Mouse (Mus musculus): Measurements from ENCODE around the gene Slit1. TPM values are rescaled to one million over a fixed set of nuclear protein-coding genes. Genes with fewer than 3 reads are reported as not detected.

Slit1 gene
- total RNA-seq (2021) = 10 to 100 TPM; 46.4 to 49.8 TPM

DNA sequence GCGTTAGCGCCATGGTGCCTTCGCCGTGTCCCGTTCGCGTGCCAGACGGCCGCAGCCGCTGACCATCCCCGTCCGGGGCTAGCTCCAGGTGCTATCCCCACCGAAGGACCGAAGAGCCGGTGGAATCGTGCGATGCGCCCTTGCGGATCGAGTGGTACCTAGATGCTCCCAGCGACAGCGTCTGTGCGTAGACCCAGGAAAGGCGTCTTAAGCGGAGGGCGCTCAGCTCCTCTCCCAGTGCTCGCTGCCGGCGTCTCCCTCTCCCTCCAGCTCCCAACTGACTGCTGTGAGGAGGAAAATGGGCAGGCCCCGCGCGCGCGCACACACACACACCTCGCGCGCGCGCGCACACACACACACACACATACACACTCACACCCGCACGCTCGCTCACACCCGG, at the start of gene Slit1:
Gene Slit1, minus strand, starts transcription at position 270 of the 400 bp plus-strand sequence.
- intact Hi-C loops (cut with DNase I) = loop anchor here (5.0 kb wide), 1 partner anchor 46 kb away; no protein-coding TSS in a partner anchor
- peak; percentile 73 to 79 for DNase-seq (ENCODE audit: low spot score in 2 of 2)

- DNase-seq (ENCODE audit: low spot score in 2 of 2) = no peak
- intact Hi-C loops (cut with DNase I) = no loop called here
Measured at GRCm38 (mm10) chr19:41792934-41793486, 49.5 kb upstream of the Slit1 start.

- intact Hi-C loops (cut with DNase I) = no loop called here
- no peak for DNase-seq (ENCODE audit: low spot score in 2 of 2)
Measured at GRCm38 (mm10) chr19:41791384-41791783, 47.9 kb upstream of the Slit1 start.

- intact Hi-C loops (cut with DNase I) = no loop called here
Measured at GRCm38 (mm10) chr19:41789110-41789961, 45.9 kb upstream of the Slit1 start.

GRCm38 (mm10) chr19:41786896-41787295, 43.4 kb upstream of the Slit1 start:
- intact Hi-C loops (cut with DNase I) = no loop called here

More at GRCm38 (mm10) chr19:41789110-41789961, 45.9 kb upstream of the Slit1 start:
- no peak for DNase-seq (ENCODE audit: low spot score in 2 of 2)

GRCm38 (mm10) chr19:41777514-41777913, 34.0 kb upstream of the Slit1 start:
- no peak for DNase-seq (ENCODE audit: low spot score in 2 of 2)
- intact Hi-C loops (cut with DNase I) = no loop called here

More at GRCm38 (mm10) chr19:41786896-41787295, 43.4 kb upstream of the Slit1 start:
- no peak for DNase-seq (ENCODE audit: low spot score in 2 of 2)

GRCm38 (mm10) chr19:41768711-41769110, 25.2 kb upstream of the Slit1 start:
- no peak for DNase-seq (ENCODE audit: low spot score in 2 of 2)
- intact Hi-C loops (cut with DNase I) = no loop called here

GRCm38 (mm10) chr19:41766628-41767027, 23.2 kb upstream of the Slit1 start:
- DNase-seq (ENCODE audit: low spot score in 2 of 2) = no peak
- intact Hi-C loops (cut with DNase I) = no loop called here

- intact Hi-C loops (cut with DNase I) = loop anchor here (1.0 to 5.0 kb wide), 4 partner anchors 108 to 677 kb away; no protein-coding TSS in a partner anchor
- peak; percentile 93 to 96 for DNase-seq (ENCODE audit: low spot score in 2 of 2)
Measured at GRCm38 (mm10) chr19:41763870-41764660, 20.6 kb upstream of the Slit1 start.

GRCm38 (mm10) chr19:41761529-41761928, 18.1 kb upstream of the Slit1 start:
- DNase-seq (ENCODE audit: low spot score in 2 of 2) = peak in 1 of 2 experiments; percentile 17
- intact Hi-C loops (cut with DNase I) = loop anchor here (2.0 to 5.0 kb wide), 2 partner anchors 115 to 674 kb away; no protein-coding TSS in a partner anchor

- DNase-seq (ENCODE audit: low spot score in 2 of 2) = no peak
- intact Hi-C loops (cut with DNase I) = loop anchor here (2.0 to 5.0 kb wide), 2 partner anchors 113 to 672 kb away; no protein-coding TSS in a partner anchor
Measured at GRCm38 (mm10) chr19:41759765-41760164, 16.3 kb upstream of the Slit1 start.

DNA sequence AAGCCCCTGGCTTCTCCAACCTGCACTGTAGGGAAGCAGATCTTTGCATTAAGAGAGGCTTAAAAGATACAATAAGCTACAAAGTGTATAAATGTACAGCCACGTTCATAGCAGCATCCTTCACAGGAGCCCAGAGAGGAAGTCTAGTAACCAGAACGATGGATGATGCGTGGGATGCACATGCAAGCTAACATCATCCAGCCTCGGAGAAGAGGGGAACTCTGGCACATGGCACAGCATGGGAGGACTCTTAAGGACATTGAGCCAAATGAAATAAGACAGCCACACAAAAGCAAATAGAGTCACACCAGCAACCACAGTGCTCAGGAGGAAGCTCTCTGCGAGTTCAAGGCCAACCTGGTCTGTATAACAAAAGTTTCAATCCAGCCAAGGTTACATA, 15.8 kb upstream of the Slit1 start:
- DNase-seq (ENCODE audit: low spot score in 2 of 2) = peak in 1 of 2 experiments; percentile 69
- intact Hi-C loops (cut with DNase I) = no loop called here

- no peak for DNase-seq (ENCODE audit: low spot score in 2 of 2)
- intact Hi-C loops (cut with DNase I) = no loop called here
Measured at GRCm38 (mm10) chr19:41754760-41755159, 11.3 kb upstream of the Slit1 start.

DNA sequence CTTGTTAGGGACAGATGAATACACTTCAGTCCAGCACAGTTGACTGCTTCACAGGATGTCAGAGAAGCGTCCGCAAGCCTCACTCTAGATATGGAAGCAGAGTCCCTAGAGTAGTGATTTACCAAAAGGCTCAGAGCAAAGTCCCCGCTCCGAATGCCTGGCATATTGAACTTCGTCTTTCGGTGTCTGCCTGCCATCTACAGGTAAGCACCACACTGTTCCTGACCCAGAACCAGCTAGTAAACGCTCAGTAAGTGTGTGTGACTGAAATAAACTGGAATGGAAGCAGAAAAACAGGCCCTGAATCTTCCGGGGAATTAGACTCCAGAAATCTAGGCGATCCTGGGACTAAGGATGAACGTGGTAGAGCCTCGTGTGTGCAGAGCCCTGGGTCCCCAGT, 8.4 kb upstream of the Slit1 start:
- DNase-seq (ENCODE audit: low spot score in 2 of 2) = no peak
- intact Hi-C loops (cut with DNase I) = no loop called here

GRCm38 (mm10) chr19:41747436-41747835, 4.0 kb upstream of the Slit1 start:
- intact Hi-C loops (cut with DNase I) = no loop called here

GRCm38 (mm10) chr19:41745941-41746557, 2.6 kb upstream of the Slit1 start:
- peak in 1 of 2 experiments; percentile 67 for DNase-seq (ENCODE audit: low spot score in 2 of 2)
- intact Hi-C loops (cut with DNase I) = no loop called here

More at GRCm38 (mm10) chr19:41747436-41747835, 4.0 kb upstream of the Slit1 start:
- peak in 1 of 2 experiments; percentile 45 for DNase-seq (ENCODE audit: low spot score in 2 of 2)

- intact Hi-C loops (cut with DNase I) = no loop called here
- DNase-seq (ENCODE audit: low spot score in 2 of 2) = no peak
Measured at GRCm38 (mm10) chr19:41738896-41739295, 4.6 kb downstream of the Slit1 start.

GRCm38 (mm10) chr19:41738429-41738805, 5.0 kb downstream of the Slit1 start:
- intact Hi-C loops (cut with DNase I) = no loop called here
- no peak for DNase-seq (ENCODE audit: low spot score in 2 of 2)

GRCm38 (mm10) chr19:41737657-41738428, 5.6 kb downstream of the Slit1 start:
- intact Hi-C loops (cut with DNase I) = loop anchor here (2.0 kb wide), 1 partner anchor 47 kb away; no protein-coding TSS in a partner anchor
- peak; percentile 51 to 59 for DNase-seq (ENCODE audit: low spot score in 2 of 2)

Measured in left cerebral cortex, postnatal 25 days (tissue).